Mouse (Mus musculus) CH12.LX (cell line): ENCODE results near the gene Nmur1.

Experiments
- CTCF ChIP-seq, 2 experiments: IDR thresholded peaks in 1 of 2; conservative IDR thresholded peaks in 1 of 2; 2 replicates each; pipeline ENCODE4 v1.5.1; 2011 to 2012; ENCODE audit warnings: low read depth in 2 of 2, low read length in 2 of 2, improper control_type of control experiment in 1 of 2, inconsistent platforms in 1 of 2, mild to moderate bottlenecking in 1 of 2, moderate library complexity in 1 of 2
- EP300 ChIP-seq: IDR thresholded peaks from 2 replicates; pipeline ENCODE4 v1.6.1; 2011; ENCODE audit warnings: low read length, improper control_type of control experiment
- GABPA ChIP-seq: IDR thresholded peaks from 2 replicates; pipeline ENCODE4 v1.6.1; 2012; ENCODE audit warnings: low read depth, low read length, improper control_type of control experiment, inconsistent platforms; ENCODE audit not compliant: insufficient replicate concordance
- NELFE ChIP-seq: IDR thresholded peaks from 2 replicates; pipeline ENCODE4 v1.6.1; 2011; ENCODE audit warnings: low read depth, low read length, improper control_type of control experiment
- NRF1 ChIP-seq: IDR thresholded peaks from 2 replicates; pipeline ENCODE4 v1.6.1; 2014; ENCODE audit warnings: low read depth, mild to moderate bottlenecking, inconsistent platforms, low read length, improper control_type of control experiment, moderate library complexity
- PAX5 ChIP-seq: IDR thresholded peaks from 2 replicates; pipeline ENCODE4 v1.6.1; 2012; ENCODE audit warnings: low read length, inconsistent platforms, mixed read lengths
- POLR2A ChIP-seq: IDR thresholded peaks from 2 replicates; pipeline ENCODE4 v1.6.1; 2011; ENCODE audit warnings: low read depth, mild to moderate bottlenecking, improper control_type of control experiment, low read length
- POLR2AphosphoS2 ChIP-seq: IDR thresholded peaks from 2 replicates; pipeline ENCODE4 v1.6.1; 2011; ENCODE audit warnings: low read depth, low read length, improper control_type of control experiment
- TCF12 ChIP-seq: IDR thresholded peaks from 2 replicates; pipeline ENCODE4 v1.6.1; 2014; ENCODE audit warnings: low read depth, mild to moderate bottlenecking, inconsistent platforms, low read length, improper control_type of control experiment
- USF1 ChIP-seq: IDR thresholded peaks from 2 replicates; pipeline ENCODE4 v1.6.1; 2014; ENCODE audit warnings: low read depth, mild to moderate bottlenecking, inconsistent platforms, low read length, improper control_type of control experiment
- USF2 ChIP-seq: conservative IDR thresholded peaks from 2 replicates; pipeline ENCODE4 v1.6.1; 2011; ENCODE audit warnings: low read depth, low read length, improper control_type of control experiment
- ZC3H11A ChIP-seq: IDR thresholded peaks from 2 replicates; pipeline ENCODE4 v1.6.1; 2012; ENCODE audit warnings: low read depth, mild to moderate bottlenecking, inconsistent platforms, low read length, improper control_type of control experiment
- ZNF384 ChIP-seq: IDR thresholded peaks from 2 replicates; pipeline ENCODE4 v1.6.1; 2012; ENCODE audit warnings: low read depth, low read length, improper control_type of control experiment, inconsistent platforms

GRCm38 (mm10) chr1:86348083-86348482 is 77.9 kb downstream of the Nmur1 start:
- TF ChIP-seq NELFE: no peak
- no peak for TF ChIP-seq USF1
- no peak for TF ChIP-seq GABPA
- no peak for TF ChIP-seq CTCF (conservative IDR thresholded peaks at IDR 0.05 in 1 of 2, IDR thresholded peaks at IDR 0.05 in 1 of 2; ENCODE audit: low read depth in 2 of 2, low read length in 2 of 2)
- TF ChIP-seq EP300: no peak
- 0 out of 2 replicates have a peak, but pooled peaks have one; percentile 18 for TF ChIP-seq ZNF384
- TF ChIP-seq POLR2AphosphoS2: no peak
- TF ChIP-seq PAX5: no peak
- TF ChIP-seq POLR2A: no peak
- TF ChIP-seq ZC3H11A: no peak
- TF ChIP-seq USF2: no peak
- TF ChIP-seq NRF1: no peak
- TF ChIP-seq TCF12: no peak
